Mouse (Mus musculus) inflammation-experienced regulatory T-cells, adult 16 weeks (primary cell): Measurements from ENCODE around the gene Elmod3. TPM values are rescaled to one million over a fixed set of nuclear protein-coding genes. Genes with fewer than 3 reads are reported as not detected.

Source experiments
- polyA plus RNA-seq: library from polyadenylated mRNA; unstranded; fragments of 100-300 nt; shearing (Covaris generic); gene quantifications from one replicate; pipeline ENCODE4 v1.2.1, GENCODE M21; 2017

The Elmod3 gene
- 25.9 TPM for polyA plus RNA-seq

DNA sequence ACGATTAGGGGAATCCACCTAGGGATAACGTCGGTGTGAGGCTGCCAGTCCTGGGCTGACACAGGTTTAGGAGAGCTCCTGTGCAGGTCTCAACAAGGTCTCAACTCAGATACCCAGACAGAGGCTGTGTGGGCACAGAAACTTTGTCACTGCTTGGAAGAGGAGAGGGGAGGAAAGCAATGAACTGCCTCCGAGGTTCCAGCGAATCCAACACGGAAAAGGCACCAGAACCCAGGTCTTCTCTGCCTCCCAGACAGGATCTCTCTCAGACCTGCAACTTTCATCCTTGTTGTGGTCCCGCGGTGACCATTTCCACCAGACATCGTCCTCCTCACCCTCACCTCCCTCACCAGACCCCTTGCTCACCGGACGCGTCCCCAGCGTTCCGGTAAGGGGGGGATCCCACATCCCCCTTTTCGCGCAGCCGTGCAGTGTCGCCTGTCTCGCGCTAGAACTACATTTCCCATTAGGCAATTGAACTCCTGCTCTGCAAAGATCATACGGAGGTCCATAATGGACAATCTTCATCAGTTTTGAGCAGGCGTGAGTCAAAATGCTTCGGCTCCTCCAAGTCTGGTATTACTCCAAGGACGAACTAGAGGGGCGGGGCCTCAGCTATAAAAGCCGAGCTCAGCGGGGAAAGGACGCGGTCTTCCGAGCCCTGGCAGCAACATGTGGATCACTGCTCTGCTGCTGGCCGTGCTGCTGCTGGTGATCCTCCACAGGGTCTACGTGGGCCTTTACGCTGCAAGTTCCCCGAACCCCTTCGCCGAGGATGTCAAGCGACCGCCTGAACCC lies at the start of gene Elmod3, which contains the start of gene Retsat:
Elmod3 (minus strand) TSS at position 458 of the 798 bp plus-strand sequence.
Retsat (plus strand) TSS at position 520 of the 798 bp plus-strand sequence.

DNA sequence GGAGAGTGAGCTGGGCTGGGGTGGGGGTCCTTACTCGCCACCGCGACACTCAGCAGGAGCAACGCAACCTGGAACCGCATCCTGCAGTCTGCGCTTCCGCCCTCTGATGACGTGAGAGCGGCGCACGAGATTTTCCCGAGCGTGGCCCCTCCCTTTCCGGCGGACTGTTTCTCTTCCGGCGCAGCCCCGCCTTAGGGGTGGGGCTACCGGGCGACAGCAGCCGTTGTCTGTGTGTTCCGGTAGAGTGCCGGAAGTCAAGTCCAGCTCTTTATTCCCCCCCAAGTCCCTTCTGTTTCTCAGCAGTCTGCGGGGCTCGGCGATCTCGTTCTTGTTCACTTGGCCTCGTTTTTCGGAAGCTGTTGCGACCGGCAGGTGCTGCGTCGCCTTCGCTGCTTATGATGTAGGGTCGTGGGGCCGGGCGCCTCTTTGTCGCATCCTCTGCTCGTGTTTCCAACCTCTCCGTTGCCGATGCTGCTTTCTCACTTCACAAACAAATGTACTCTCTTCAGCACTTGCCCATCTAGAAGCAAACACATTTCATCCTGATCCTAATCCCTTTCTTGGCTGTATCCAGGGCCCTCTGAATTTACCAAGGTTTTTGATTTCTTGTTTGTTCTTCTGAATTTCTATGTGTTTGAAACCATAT lies 18.6 kb upstream of the Elmod3 start, which contains the start of gene Tgoln1:
Tgoln1 (minus strand) TSS at position 358 of the 646 bp plus-strand sequence.

DNA sequence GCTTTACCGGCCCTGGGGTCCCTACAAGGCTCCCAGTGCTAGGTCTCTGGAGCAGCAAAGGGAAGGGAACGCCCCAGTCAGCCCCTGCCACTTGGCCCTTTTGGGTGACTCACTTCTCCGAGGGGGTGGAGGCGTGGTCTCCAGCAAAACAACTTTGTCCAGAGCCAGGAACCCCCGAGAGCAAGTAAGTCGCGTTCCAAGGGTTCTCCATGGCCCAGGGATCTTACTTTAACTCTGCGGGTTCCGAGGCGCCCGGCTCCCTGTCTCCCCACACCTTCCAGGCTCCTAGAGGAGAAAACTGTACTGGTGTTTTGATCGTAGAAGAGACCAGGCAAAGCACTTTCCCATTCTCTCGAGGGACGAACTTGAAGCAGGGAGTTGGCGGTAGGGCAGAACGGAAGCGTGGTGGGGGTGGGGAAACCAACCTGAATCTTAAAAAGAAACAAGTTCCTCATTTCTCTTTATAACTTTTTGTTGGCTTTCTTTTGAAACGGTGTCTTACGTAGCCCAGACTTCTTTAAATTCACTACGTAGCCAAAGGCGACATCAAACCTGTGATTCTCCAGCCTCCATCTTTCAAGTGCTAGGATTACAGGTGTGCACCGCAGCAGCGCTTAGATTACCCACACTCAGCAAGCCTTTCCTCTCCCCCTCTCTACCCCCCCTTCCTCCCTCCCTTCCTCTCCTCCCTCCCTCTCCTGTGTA lies 53.8 kb downstream of the Elmod3 start, which contains the start of gene Capg:
Capg (plus strand) TSS at position 109 of the 705 bp plus-strand sequence.

DNA sequence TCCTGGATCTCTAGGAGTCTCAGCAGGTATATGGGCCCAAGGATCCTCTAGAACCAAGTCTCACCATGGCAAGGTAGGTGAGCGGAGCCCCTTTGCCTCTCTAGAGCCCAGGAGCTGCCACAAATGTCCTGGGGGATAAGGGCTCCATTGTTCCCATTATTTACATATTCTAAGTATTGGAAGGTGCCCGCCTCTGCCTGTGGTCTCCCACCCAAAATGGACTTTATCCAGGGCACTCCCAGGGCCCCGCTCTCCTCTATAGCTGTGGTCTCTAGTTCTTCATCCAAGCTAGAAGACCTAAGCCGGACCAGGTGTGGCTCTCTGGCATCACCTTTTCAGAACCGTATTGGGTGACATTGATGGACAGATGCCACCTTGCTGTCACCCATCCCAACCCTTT lies 76.6 kb downstream of the Elmod3 start, which contains the start of gene Sh2d6:
Sh2d6 (minus strand) TSS at position 101 of the 400 bp plus-strand sequence.

Other genes with a start within 250 kb of the Elmod3 start
- 0.59 TPM for gene Tmem150a, start 243.0 kb downstream of the Elmod3 start, polyA plus RNA-seq
- gene Rnf181, start 231.5 kb downstream of the Elmod3 start, polyA plus RNA-seq = 157 TPM
- 64.9 TPM for gene Vamp5, start 217.9 kb downstream of the Elmod3 start, polyA plus RNA-seq
- 303 TPM for gene Vamp8, start 207.7 kb downstream of the Elmod3 start, polyA plus RNA-seq
- 12.6 TPM for gene Ggcx, start 184.1 kb downstream of the Elmod3 start, polyA plus RNA-seq
- gene Mat2a, start 158.9 kb downstream of the Elmod3 start, polyA plus RNA-seq = 449 TPM
- not detected for gene Sh2d6, start 76.7 kb downstream of the Elmod3 start, polyA plus RNA-seq
- 621 TPM for gene Capg, start 54.0 kb downstream of the Elmod3 start, polyA plus RNA-seq
- gene Retsat, start 62 bp upstream of the Elmod3 start, polyA plus RNA-seq = 5.3 TPM
- 156 TPM for gene Tgoln1, start 18.6 kb upstream of the Elmod3 start, polyA plus RNA-seq
- gene Tcf7l1, start 190.8 kb upstream of the Elmod3 start, polyA plus RNA-seq = 1.0 TPM